Comparison of ENCODE assay signal across 22 mouse cellular contexts in genomic region chr13:52198649-52199348, GRCm38 (mm10).
DNase-seq lines count a peak whose midpoint lies in the region; ATAC-seq and TF ChIP-seq lines count a peak whose summit lies in the region.
"Had no signal": no experiment of that assay in that cellular context is flagged by ENCODE, and none has a peak within 500 bp of the region (broad histone marks: within the 10 kb centered on the region; RNA-seq: fewer than 3 reads in every experiment).

No protein-coding gene starts in this region.

- no peak overlapping the region for H3K4me3 ChIP-seq in hindbrain, embryonic 10.5 days
- no peak overlapping the region for H3K4me3 ChIP-seq in hindbrain, embryonic 11.5 days (ENCODE audit: low read depth, low read length)
- H3K4me3 ChIP-seq in liver, postnatal 0 days (ENCODE audit: low read depth, low read length): no peak overlapping the region
- H3K4me3 ChIP-seq in liver, embryonic 11.5 days (ENCODE audit: low read depth, low read length): no peak overlapping the region
- H3K4me3 ChIP-seq: embryonic facial prominence, embryonic 15.5 days; hindbrain, embryonic 13.5 days; megakaryocyte, embryonic 14.5 days; midbrain, embryonic 15.5 days; neural tube, embryonic 15.5 days; stomach, embryonic 15.5 days had no signal

- TF ChIP-seq EP300 in liver, postnatal 0 days (IDR thresholded peaks at IDR 0.05; ENCODE audit: low read depth): no peak

- H3K4me2 ChIP-seq in hindbrain, embryonic 11.5 days (replicated peaks; ENCODE audit: low read depth, low read length): no peak overlapping the region
- no peak overlapping the region for H3K4me2 ChIP-seq in liver, postnatal 0 days (ENCODE audit: low read depth, low read length)
- H3K4me2 ChIP-seq in liver, embryonic 11.5 days: no peak overlapping the region
- H3K4me2 ChIP-seq: embryonic facial prominence, embryonic 15.5 days; heart, embryonic 11.5 days; hindbrain, embryonic 13.5 days; midbrain, embryonic 15.5 days; neural tube, embryonic 15.5 days; stomach, embryonic 15.5 days had no signal

- peak; percentile 35 for TF ChIP-seq CTCF in liver, postnatal 0 days (IDR thresholded peaks at IDR 0.05; ENCODE audit: low read depth)

- no peak for ATAC-seq in hindbrain, embryonic 11.5 days (ENCODE audit: low FRiP score)
- ATAC-seq in liver, postnatal 0 days: no peak
- ATAC-seq in liver, embryonic 11.5 days (replicated peaks; ENCODE audit: low FRiP score): no peak
- ATAC-seq: forebrain, embryonic 16.5 days; midbrain, embryonic 15.5 days had no signal

- 72% methylated on average over 7 of the region's 7 CpGs for WGBS in hindbrain, embryonic 10.5 days
- WGBS in hindbrain, embryonic 11.5 days: 68% methylated on average over 7 of the region's 7 CpGs
- 79% methylated on average over 7 of the region's 7 CpGs for WGBS in liver, postnatal 0 days (ENCODE audit: insufficient replicate concordance)
- WGBS in liver, embryonic 11.5 days: 78% methylated on average over 7 of the region's 7 CpGs

- no peaks in the 10 kb centered on the region for H3K9me3 ChIP-seq in hindbrain, embryonic 10.5 days
- H3K9me3 ChIP-seq in hindbrain, embryonic 11.5 days (ENCODE audit: control insufficient read depth, low read length): no peaks in the 10 kb centered on the region
- no peaks in the 10 kb centered on the region for H3K9me3 ChIP-seq in liver, postnatal 0 days (ENCODE audit: low read length)
- H3K9me3 ChIP-seq in liver, embryonic 11.5 days (ENCODE audit: control insufficient read depth, low read length): no peaks in the 10 kb centered on the region
- H3K9me3 ChIP-seq: embryonic facial prominence, embryonic 15.5 days; hindbrain, embryonic 13.5 days; midbrain, embryonic 15.5 days; neural tube, embryonic 15.5 days; stomach, embryonic 15.5 days had no signal

- peak overlapping the region; percentile 50 for H3K27ac ChIP-seq in hindbrain, embryonic 10.5 days
- no peak overlapping the region for H3K27ac ChIP-seq in hindbrain, embryonic 11.5 days (ENCODE audit: low read depth, low read length)
- no peak overlapping the region for H3K27ac ChIP-seq in liver, postnatal 0 days (ENCODE audit: low read depth)
- H3K27ac ChIP-seq in liver, embryonic 11.5 days (ENCODE audit: low read depth, low read length): no peak overlapping the region
- H3K27ac ChIP-seq: embryonic facial prominence, embryonic 15.5 days; hindbrain, embryonic 13.5 days; midbrain, embryonic 15.5 days; neural tube, embryonic 15.5 days; stomach, embryonic 15.5 days had no signal

- no peak overlapping the region for H3K9ac ChIP-seq in hindbrain, embryonic 11.5 days (ENCODE audit: low read depth, low read length)
- H3K9ac ChIP-seq in liver, postnatal 0 days (replicated peaks): no peak overlapping the region
- no peak overlapping the region for H3K9ac ChIP-seq in liver, embryonic 11.5 days (ENCODE audit: low read depth, low read length)
- H3K9ac ChIP-seq: embryonic facial prominence, embryonic 15.5 days; hindbrain, embryonic 13.5 days; midbrain, embryonic 15.5 days; neural tube, embryonic 15.5 days; stomach, embryonic 15.5 days had no signal

- peaks cover 74% of the 10 kb centered on the region for H3K27me3 ChIP-seq in hindbrain, embryonic 10.5 days (ENCODE audit: insufficient read depth, poor library complexity, severe bottlenecking)
- peaks cover 2% of the 10 kb centered on the region; the same call in 1 of the 2 replicates for H3K27me3 ChIP-seq in hindbrain, embryonic 11.5 days (ENCODE audit: control insufficient read depth, insufficient read depth, low read length)
- H3K27me3 ChIP-seq in liver, postnatal 0 days (ENCODE audit: insufficient read depth, low read length): no peaks in the 10 kb centered on the region
- no peaks in the 10 kb centered on the region for H3K27me3 ChIP-seq in liver, embryonic 11.5 days (replicated peaks; ENCODE audit: control insufficient read depth, insufficient read depth, low read length)
- H3K27me3 ChIP-seq: embryonic facial prominence, embryonic 15.5 days; stomach, embryonic 15.5 days had no signal

- H3K36me3 ChIP-seq in hindbrain, embryonic 10.5 days: no peaks in the 10 kb centered on the region
- no peaks in the 10 kb centered on the region for H3K36me3 ChIP-seq in hindbrain, embryonic 11.5 days (ENCODE audit: control insufficient read depth, insufficient read depth, low read length)
- no peaks in the 10 kb centered on the region for H3K36me3 ChIP-seq in liver, postnatal 0 days (replicated peaks; ENCODE audit: insufficient read depth, low read length)
- H3K36me3 ChIP-seq in liver, embryonic 11.5 days (ENCODE audit: control insufficient read depth, insufficient read depth, low read length): no peaks in the 10 kb centered on the region
- H3K36me3 ChIP-seq: embryonic facial prominence, embryonic 15.5 days; hindbrain, embryonic 13.5 days; midbrain, embryonic 15.5 days; neural tube, embryonic 15.5 days; stomach, embryonic 15.5 days had no signal

- no peak for DNase-seq in hindbrain, embryonic 10.5 days (ENCODE audit: low spot score)
- DNase-seq in hindbrain, embryonic 11.5 days (ENCODE audit: low spot score): no peak
- DNase-seq in liver, postnatal 0 days: no peak
- DNase-seq in liver, embryonic 11.5 days (ENCODE audit: low spot score): no peak
- DNase-seq in ES-CJ7 (ENCODE audit: low read depth, low spot score): peak; percentile 42
- peak; percentile 43 for DNase-seq in ZHBTc4 (ENCODE audit: low read depth, low spot score)
- DNase-seq in testis, postnatal 10 days (ENCODE audit: low spot score): no peak
- DNase-seq: adrenal gland, postnatal 36 days; B cell, adult 2 months; cerebellum, adult 9-11 months; heart, postnatal 14 days; layer of hippocampus, adult 9-11 months; lung, postnatal 36 days; thymus, adult 2 months had no signal

- peaks cover 46% of the 10 kb centered on the region for H3K4me1 ChIP-seq in hindbrain, embryonic 10.5 days (replicated peaks)
- H3K4me1 ChIP-seq in hindbrain, embryonic 11.5 days (replicated peaks; ENCODE audit: control insufficient read depth, insufficient read depth, low read length): no peaks in the 10 kb centered on the region
- peaks cover 6% of the 10 kb centered on the region for H3K4me1 ChIP-seq in liver, postnatal 0 days (ENCODE audit: insufficient read depth)
- H3K4me1 ChIP-seq in liver, embryonic 11.5 days (replicated peaks; ENCODE audit: control insufficient read depth, insufficient read depth, low read length): no peaks in the 10 kb centered on the region; the same call in 1 of the 2 replicates
- H3K4me1 ChIP-seq: embryonic facial prominence, embryonic 15.5 days; midbrain, embryonic 15.5 days; stomach, embryonic 15.5 days had no signal

Comparison
In these comparisons a context has a peak if more than half of its experiments do, and no peak if none do; other contexts are left out.
1. DNase-seq: peak in ES-CJ7 (single experiment) and ZHBTc4 (single experiment); none in hindbrain, embryonic 10.5 days (single experiment), hindbrain, embryonic 11.5 days (single experiment), liver, postnatal 0 days (single experiment), liver, embryonic 11.5 days (single experiment) and testis, postnatal 10 days (single experiment).